In genomic region chr2:37941741-37942140, GRCm38 (mm10) we compare ENCODE assay signal across 13 mouse cellular contexts.
"Had no signal": no experiment of that assay in that cellular context is flagged by ENCODE, and none has a peak within 500 bp of the region (broad histone marks: within the 10 kb centered on the region; RNA-seq: fewer than 3 reads in every experiment).

No protein-coding gene starts in this region.

- ATAC-seq: intestine, embryonic 15.5 days had no signal

- H3K4me1 ChIP-seq: intestine, embryonic 15.5 days; liver, embryonic 13.5 days had no signal

- H3K9ac ChIP-seq: intestine, embryonic 15.5 days; limb, embryonic 12.5 days; limb, embryonic 15.5 days; liver, embryonic 13.5 days had no signal

- H3K4me3 ChIP-seq: intestine, embryonic 15.5 days; limb, embryonic 12.5 days; limb, embryonic 15.5 days; liver, embryonic 13.5 days had no signal

- H3K27me3 ChIP-seq: intestine, embryonic 15.5 days; limb, embryonic 12.5 days; limb, embryonic 15.5 days; liver, embryonic 13.5 days had no signal

- H3K4me2 ChIP-seq: intestine, embryonic 15.5 days; limb, embryonic 12.5 days; limb, embryonic 15.5 days; liver, embryonic 13.5 days; midbrain, embryonic 11.5 days had no signal

- DNase-seq: left cerebral cortex, postnatal 4 days; liver, embryonic 13.5 days; lung, adult 2 months; lung, postnatal 14 days; lung, postnatal 4 days; midbrain, embryonic 14.5 days; thymus, adult 18-20 months; thymus, postnatal 36 days had no signal

- H3K36me3 ChIP-seq: intestine, embryonic 15.5 days; limb, embryonic 12.5 days; limb, embryonic 15.5 days; liver, embryonic 13.5 days had no signal

- H3K9me3 ChIP-seq: intestine, embryonic 15.5 days; limb, embryonic 12.5 days; limb, embryonic 15.5 days; liver, embryonic 13.5 days had no signal

- H3K27ac ChIP-seq: intestine, embryonic 15.5 days; kidney, postnatal 0 days; limb, embryonic 12.5 days; limb, embryonic 15.5 days; liver, embryonic 13.5 days had no signal
